Mouse (Mus musculus): ENCODE results near the gene Gabrb3.

DNA sequence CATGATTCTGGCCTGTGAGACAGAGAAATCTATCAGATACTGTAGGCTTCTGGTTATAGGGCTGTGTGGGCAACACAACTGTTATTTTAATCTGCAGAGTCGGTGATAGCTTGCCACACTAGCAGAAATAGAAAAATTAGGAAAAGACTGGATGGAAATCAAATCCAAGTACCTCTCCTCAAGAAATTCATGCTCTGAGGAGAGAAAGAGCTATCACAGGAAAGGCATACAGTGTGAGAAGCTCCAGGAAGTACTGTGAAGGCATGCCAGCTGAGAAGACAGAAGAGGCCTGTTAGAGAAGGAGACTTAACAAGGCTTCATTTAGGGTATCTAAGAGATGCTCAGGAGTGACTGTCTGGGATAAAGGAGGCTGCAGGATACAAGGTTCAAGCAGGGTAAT lies 3.2 kb downstream of the Gabrb3 start:
- TF ChIP-seq CTCF (IDR thresholded peaks at IDR 0.05; ENCODE audit: low read depth, low read length) (no peak), GATA1 (IDR thresholded peaks at IDR 0.05; ENCODE audit: borderline replicate concordance, low read length) (no peak), POLR2AphosphoS5 (IDR thresholded peaks at IDR 0.05; ENCODE audit: insufficient replicate concordance, low read depth, low read length) (no peak), TAL1 (conservative IDR thresholded peaks at IDR 0.05; ENCODE audit: low read depth, low read length) (no peak), GATA2 (IDR thresholded peaks at IDR 0.05; ENCODE audit: borderline replicate concordance, low read depth, low read length) (no peak)

All from G1E (cell line).